Mouse (Mus musculus): ENCODE data around the gene Adcy10. TPM values are rescaled to one million over a fixed set of nuclear protein-coding genes. Genes with fewer than 3 reads are reported as not detected.

Gene Adcy10
- polyA plus RNA-seq, 1 experiment from 2014 or later, result 0.03 TPM

Other genes with a start within 250 kb of the Adcy10 start
- gene Tiprl, start 248.2 kb upstream of the Adcy10 start, polyA plus RNA-seq (2015; fragmentation: Nextera tagmentation; extraction: Ambion mirVana), result 78.9 and 92.6 TPM in 2 replicates
- gene Gpr161, start 189.4 kb upstream of the Adcy10 start, polyA plus RNA-seq (2015; fragmentation: Nextera tagmentation; extraction: Ambion mirVana), result 0.57 and 0.59 TPM in 2 replicates
- 15.2 and 17.2 TPM in 2 replicates for gene Dcaf6, start 24.7 kb upstream of the Adcy10 start, polyA plus RNA-seq (2015; fragmentation: Nextera tagmentation; extraction: Ambion mirVana)
- 223 and 234 TPM in 2 replicates for gene Mpc2, start 24.5 kb upstream of the Adcy10 start, polyA plus RNA-seq (2015; fragmentation: Nextera tagmentation; extraction: Ambion mirVana)
- 106 and 116 TPM in 2 replicates for gene Mpzl1, start 149.4 kb downstream of the Adcy10 start, polyA plus RNA-seq (2015; fragmentation: Nextera tagmentation; extraction: Ambion mirVana)
- 83.9 and 95.4 TPM in 2 replicates for gene Rcsd1, start 224.6 kb downstream of the Adcy10 start, polyA plus RNA-seq (2015; fragmentation: Nextera tagmentation; extraction: Ambion mirVana)